Mouse (Mus musculus) layer of hippocampus, postnatal 10 days (tissue): Measurements from ENCODE around the gene Mast4. TPM values are rescaled to one million over a fixed set of nuclear protein-coding genes. Genes with fewer than 3 reads are reported as not detected.

Source experiments
- DNase-seq, 2 experiments: peaks; one replicate each; pipeline ENCODE4 v3.0.0; 2021; ENCODE audit warnings: low spot score in 2 of 2
- total RNA-seq, 2 experiments: library from RNA; stranded (reverse); gene quantifications; 2 replicates each; pipeline ENCODE4 v1.2.3; 2021

Gene Mast4
- total RNA-seq, 2 experiments from 2014 or later: 37.9 to 39.3 TPM

DNA sequence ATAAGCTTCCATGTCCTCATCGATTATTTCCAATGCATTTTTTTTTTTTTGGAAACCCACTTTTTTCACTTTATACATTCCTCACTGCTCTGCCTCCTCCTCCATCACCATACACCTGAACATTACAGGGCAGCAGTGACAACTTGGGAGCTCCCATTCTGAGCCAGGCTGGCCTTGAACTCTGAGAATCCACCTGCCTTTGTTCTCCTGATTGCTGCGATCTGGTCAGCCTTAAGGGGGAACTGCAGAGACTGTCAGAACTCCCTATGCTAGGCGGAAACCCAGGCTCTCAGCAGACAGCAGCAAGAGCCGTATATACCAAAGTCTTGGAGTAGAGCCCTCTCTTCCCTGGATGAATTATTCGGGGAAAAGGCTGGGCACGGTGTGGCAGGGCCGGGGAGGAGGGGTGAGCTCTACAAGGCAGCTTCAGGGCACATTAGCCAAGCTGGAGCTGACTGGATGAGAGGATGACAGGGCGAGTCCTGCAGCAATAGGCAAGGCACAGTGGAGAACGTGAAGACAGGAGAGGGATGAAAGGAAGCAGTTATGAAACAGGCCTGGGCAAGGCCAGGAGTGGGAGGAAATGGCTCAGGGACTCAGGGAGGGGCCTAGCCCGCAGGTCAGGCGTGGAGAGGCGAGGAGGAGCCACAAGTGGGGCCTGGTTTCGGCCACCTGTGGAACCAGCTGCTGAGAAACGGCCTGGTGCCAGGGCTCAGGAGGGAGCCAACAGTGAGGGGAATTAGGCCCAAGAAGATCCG, 435.7 kb downstream of the Mast4 start:
- DNase-seq: no peak

DNA sequence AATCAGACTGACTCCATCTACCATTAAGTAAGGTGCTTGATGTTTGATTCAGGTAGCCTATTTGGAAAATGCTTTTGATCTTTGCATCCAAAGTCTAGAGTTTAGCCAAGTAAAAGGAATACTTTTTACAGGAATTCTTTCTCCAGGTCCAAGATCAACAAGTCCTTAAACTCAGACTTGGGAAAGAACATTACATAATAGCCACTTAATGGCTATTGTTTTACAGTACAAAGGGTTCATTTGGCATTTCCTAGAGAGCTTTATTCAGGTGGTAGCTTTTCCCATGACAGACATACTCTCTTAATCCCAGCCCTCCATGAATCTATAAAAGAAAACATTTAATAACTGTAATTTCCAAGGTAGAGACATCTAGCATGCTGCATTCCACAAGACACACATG, 438.0 kb downstream of the Mast4 start:
- no peak for DNase-seq

- no peak for DNase-seq
Measured at GRCm38 (mm10) chr13:102895894-102896293, 438.4 kb downstream of the Mast4 start.

- no peak for DNase-seq
Measured at GRCm38 (mm10) chr13:102894287-102895234, 439.7 kb downstream of the Mast4 start.

GRCm38 (mm10) chr13:102892783-102893182, 441.5 kb downstream of the Mast4 start:
- DNase-seq: no peak

DNA sequence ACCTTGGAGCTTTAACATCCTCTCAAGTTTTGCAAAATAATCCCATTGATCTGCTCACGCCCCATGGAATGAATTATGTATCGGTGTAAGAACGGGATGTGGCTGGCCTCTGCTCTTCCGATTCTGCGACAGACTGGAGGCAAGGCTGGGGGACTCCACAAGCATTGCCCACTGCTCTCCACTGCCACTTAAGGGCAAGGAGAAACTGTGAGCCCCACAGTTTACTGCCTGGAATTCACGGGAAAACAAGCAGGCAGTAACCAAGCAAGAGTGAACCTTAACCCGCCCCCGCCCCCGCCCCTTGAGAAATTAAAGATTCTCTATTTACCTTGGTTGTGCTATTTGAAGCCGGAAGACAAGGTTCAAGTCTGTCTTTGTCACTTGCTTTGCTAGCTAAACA, 444.3 kb downstream of the Mast4 start:
- no peak for DNase-seq

DNA sequence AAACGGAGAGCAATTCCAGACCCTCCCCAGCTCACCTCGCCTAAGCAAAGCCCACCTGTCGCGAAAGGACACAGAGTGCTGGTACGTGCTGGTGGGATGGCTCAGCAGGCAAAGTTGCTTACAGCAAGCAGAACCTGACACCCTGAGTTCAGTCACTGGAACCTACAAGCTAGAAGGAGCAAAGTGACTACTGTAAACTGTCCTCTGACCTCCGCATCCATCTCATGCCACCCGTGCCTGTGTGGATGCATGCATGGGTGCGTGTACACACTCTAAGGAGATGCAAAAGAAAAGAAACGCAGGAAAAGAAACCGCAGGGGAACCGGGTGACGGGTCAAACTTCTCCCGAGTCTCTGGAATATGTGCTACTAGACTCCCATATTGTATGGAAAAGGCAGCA, 444.8 kb downstream of the Mast4 start:
- DNase-seq: no peak

DNA sequence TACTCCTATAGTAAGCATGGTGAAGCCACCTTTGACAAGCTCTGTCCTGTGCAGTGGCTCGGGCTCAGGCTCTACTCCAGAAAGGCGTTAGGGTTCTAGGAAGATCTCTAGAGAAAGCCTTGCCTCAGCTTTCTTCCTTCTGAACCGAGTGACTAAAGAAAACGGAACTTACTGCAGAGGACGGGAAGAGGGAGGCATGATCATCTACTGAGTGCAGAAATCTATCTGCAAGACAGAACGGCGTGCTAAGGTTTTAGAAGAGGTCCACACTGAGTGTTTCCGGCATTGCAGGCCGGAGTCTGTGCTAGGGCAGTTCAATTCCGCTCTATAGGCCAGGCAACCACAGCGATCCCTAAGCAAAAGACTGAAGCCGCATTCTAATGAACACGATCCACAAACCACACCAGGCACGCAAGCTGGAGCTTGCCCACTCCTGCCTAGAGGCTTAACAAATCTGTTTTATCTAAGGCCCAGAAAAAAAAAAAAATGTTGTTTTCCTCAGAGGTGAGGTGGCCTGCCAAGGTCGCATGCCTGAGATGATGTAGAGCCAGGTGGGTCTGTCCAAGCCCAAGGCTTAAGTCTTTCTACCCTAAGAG, 445.3 kb downstream of the Mast4 start:
- no peak for DNase-seq

DNA sequence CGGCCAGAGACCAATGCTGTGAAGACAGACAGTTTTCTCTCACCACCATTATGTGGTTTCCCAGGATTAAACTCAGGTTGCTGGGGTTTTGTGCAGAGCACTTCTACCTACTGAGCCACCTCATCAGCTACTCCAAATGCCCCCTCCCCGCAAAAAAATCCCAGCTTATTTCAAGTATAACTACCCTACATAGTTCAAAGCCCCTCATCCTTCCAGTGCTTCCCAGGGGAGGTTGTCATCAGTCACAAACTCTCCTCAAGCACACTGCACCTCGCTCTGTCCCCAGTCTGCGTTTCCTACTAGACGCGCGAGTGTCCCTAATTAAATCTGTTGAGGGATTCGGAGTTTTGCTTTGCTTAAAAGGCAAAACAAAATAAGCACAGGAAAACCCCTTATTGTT, 446.1 kb downstream of the Mast4 start:
- DNase-seq: no peak

GRCm38 (mm10) chr13:102887534-102887933, 446.8 kb downstream of the Mast4 start:
- no peak for DNase-seq

DNA sequence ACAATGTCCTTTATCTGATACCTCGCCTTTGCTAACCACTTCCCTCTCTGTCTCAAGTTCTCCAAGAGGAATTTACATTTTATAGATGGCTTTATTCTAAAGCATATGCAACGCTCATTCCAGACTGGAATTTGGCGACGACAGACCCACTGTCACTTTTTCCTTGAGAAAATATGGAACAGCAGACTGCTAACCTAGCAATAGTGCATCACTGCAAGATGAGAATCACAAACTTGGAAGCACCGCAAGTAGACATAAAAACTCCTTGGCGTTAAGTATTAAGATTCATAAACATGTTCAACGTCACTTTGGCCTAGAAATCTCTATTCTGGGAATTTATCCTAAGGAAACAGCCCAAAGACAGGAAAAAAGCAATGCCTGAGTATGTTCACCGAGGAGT, 447.5 kb downstream of the Mast4 start:
- no peak for DNase-seq

DNA sequence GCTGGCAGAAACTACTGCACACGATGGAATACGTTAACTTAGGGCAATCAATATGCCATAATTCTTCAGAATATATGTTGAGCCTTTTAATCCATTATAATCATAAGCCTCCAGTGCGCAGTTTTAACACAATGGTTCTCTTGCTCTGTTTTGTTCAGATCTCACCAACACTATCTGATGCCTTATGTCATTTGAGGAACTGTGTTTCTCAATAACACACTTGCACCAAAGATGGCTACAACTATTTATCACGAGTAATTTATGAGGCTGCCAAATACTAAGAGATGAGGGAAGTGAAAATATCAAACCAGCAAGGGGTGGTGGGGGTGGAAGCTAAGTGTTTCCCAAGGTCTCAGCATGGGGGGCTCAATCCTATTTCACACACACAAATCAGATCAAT, 448.1 kb downstream of the Mast4 start:
- no peak for DNase-seq

DNA sequence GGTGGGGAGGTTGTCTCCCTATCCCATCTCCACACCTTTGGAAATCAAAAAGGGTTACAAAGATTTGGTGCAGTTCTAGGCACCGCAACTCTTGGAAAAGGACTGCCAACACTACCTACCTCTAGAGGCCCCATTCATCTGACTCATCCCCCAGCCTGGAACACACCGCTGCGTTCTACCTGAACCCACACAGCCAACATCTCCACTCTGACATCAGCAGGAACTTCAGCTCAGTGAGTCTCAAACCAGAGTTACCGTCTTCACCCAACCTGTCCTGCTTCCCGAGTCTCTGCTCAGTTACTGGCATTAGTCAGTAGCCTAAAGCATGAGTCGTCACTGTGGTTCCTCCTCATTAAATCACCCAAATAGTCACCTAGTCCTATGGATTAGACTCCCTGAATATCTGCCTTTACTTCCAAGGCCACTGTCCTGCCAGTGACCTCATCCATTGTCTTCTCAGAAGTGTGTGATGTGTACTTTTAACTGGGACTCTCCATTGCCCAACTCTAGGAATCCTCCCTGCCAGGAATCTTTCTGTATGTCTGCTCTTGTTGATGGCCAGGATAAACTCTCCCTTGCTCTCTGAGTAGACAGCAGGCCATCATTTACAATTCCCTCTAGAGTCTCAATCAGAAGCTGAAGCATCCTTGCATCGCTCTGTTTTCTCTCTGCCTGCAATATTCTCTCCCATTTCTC, 453.8 kb downstream of the Mast4 start:
- DNase-seq: no peak

GRCm38 (mm10) chr13:102878631-102879030, 455.7 kb downstream of the Mast4 start:
- no peak for DNase-seq

DNA sequence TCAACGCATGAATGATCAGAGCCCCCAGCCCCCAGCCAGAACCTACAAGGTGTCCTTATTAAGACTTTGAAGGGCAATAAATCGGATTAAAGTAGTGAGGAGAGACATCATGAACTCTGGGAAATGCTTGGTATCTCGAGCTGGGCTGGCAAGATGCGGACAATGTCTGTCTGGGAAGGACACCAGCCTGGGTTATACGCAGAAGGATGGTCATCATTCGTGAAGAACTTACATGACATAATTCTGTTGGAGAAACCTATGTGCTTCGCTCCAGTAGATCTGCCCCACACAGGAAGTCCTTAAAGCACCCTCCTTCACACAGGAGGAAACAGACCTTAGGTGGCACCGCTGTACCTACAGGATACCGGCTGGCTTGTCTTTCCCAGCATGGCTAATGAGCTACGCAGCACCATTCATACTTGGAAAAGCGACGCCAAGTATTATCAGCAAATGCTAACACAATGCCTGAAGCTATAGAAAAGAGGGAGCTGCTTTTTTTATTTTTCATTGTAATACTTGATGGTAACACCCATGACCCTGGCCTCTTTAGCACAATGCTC, 456.5 kb downstream of the Mast4 start:
- DNase-seq: no peak

DNA sequence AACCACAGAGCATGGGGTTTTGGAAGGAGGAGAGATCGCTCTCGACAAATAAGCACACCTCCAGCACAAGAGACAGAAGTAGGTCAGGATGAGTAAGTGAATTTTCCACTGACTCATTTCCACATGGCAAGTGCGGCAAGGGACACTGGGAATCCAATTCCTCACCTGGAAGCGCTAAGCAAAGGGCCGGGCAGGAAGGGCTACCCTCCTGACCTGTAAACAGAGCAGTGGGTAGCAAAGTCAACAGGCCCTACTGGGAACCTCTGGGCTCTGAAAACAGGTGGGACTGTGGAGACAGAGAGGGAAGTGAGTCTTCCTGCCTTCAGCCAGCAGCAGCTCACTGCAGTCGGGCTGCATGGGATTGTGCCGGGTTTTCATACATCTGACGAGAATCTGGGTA, 457.1 kb downstream of the Mast4 start:
- no peak for DNase-seq

GRCm38 (mm10) chr13:102875520-102875919, 458.8 kb downstream of the Mast4 start:
- no peak for DNase-seq

DNA sequence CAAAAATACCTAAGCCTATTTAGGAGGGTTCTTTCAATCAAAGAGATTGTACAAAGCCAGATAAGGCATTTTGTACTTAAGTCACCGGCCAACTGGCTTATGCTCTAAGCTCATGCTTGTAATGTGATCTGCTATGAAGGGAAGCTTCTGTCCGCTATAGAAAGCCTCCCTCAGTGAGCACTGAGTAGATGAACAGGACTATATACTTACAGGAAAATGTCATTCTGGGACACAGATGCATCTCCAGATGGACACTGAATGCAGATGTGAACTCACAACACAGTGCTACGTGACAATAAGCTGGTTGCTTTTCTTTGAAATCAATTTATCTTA, 459.2 kb downstream of the Mast4 start:
- DNase-seq: no peak

DNA sequence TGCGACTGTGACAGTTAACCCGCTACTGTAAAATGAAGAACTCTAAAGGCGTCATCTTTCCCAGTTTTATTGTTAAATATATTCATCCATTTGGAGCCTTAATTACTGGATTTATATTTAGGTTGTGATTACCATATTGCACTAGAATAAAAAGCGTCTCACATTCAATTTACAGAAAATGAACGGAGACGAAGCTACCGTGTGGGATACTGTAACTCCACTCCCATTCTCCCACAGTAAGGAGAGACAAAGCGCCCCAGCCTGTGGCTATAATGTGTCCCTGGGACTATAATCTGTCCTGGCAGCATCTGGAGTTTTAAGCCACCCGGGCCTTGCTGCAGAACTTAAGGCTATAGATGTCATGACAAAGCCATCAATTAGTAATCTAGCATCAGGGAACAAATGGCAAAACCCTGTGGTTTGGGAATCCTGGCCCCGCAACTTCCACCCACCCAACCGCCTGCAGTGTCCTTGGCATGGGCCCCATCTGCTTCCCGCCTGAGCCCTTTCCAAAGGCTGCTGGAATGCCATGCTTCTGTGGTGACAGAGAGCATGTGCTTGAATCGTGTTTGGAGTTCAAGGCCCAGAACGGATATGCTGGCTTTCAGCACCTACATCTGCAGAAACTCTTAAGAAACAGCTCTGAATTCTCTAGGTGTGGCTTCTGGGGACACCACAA, 459.7 kb downstream of the Mast4 start:
- peak; percentile 68 to 74 for DNase-seq

DNA sequence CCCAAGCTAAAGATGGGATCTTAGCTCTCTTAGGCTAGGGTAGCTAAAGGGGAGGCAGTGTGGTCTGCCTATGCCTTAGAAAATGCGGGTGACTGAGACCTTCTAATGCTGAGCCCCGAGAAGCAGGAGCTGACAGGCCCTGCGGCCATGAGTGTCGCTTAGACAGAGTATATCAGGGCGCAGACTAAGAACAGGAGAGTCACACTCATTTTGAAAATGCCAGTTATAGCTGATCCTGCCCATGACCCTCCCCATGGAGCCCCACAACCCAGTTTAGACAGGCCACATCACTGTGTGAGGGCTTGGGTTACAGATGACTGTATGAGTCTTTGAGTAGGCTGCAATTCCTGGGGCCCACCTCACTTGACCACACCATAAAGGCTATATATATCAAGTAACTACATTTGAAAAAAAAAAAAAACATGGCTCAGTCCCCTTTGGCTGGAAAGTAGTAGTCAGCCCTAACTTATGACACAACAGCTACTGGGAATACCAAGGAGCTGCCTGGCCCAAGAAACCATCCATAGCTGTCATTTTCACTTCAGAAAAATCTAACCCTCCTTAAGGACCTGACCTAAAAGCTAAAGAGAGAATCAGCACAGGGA, 460.8 kb downstream of the Mast4 start:
- DNase-seq: no peak
